Mouse (Mus musculus): Measurements from ENCODE around the gene Wdr83os.
"Not testable (repeated sequence)": the region's sequence is repeated elsewhere in the genome, so short reads cannot be mapped to it uniquely, and the experiment has no call there.

Wdr83os gene

DNA sequence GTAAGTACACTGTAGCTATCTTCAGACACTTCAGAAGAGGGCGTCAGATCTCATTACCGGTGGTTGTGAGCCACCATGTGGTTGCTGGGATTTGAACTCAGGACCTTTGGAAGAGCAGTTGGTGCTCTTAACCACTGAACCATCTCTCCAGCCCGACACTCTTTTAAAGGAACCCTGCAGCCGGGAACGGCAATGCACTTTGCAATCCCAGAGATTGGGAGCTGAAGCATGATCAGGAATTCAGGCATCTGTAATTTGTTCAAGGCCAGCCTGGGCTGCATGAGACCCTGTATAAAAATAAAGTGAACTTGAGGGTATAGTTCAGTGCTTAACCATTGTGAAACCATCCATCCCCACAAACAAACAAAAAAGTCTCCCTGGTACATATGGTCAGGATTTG lies 39.7 kb downstream of the Wdr83os start:
- not testable (repeated sequence) for DNase-seq

DNA sequence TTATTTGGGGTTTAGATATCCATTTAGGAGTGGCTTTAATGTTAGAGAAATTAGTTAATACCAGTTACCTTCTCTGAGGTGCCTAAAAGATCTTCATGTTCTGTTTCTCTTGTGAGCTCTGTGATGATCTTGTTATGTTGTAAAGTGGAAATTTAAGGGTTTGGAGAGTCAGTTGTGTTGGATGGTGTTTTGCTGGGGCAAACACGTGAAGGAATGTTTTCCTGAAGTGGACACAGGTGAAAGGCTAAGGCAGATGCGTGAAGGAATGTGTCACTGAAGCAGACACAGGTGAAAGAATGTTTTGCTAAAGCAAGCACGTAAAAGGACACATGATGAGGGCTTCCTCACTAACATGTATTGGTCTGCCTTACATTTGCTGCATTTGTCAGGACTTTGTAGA lies 42.5 kb downstream of the Wdr83os start, which contains the start of gene Zfp791:
Gene Zfp791 (minus strand): TSS at position 101 of the 400 bp plus-strand sequence.
- DNase-seq = no peak

- DNase-seq = no peak
Measured at GRCm38 (mm10) chr8:85123691-85124090, 43.2 kb downstream of the Wdr83os start.

Measured in cerebellum, postnatal 36 days (tissue).